Comparison of ENCODE assay signal across 30 mouse cellular contexts in genomic region chr13:68588352-68588751, GRCm38 (mm10). TPM values are rescaled to one million over a fixed set of nuclear protein-coding genes. Genes with fewer than 3 reads are reported as not detected.
DNase-seq lines count a peak whose midpoint lies in the region; ATAC-seq lines count a peak whose summit lies in the region.
"Had no signal": no experiment of that assay in that cellular context is flagged by ENCODE, and none has a peak within 500 bp of the region (broad histone marks: within the 10 kb centered on the region; RNA-seq: fewer than 3 reads in every experiment).

No protein-coding gene starts in this region.

- no peak overlapping the region for H3K9ac ChIP-seq in liver, embryonic 13.5 days
- H3K9ac ChIP-seq in liver, embryonic 12.5 days, result no peak overlapping the region
- H3K9ac ChIP-seq in intestine, embryonic 15.5 days, result no peak overlapping the region
- H3K9ac ChIP-seq: embryonic facial prominence, embryonic 12.5 days; embryonic facial prominence, embryonic 15.5 days; heart, embryonic 13.5 days; hindbrain, embryonic 12.5 days; hindbrain, embryonic 15.5 days had no signal

- no peaks in the 10 kb centered on the region for H3K27me3 ChIP-seq in liver, embryonic 13.5 days
- H3K27me3 ChIP-seq in liver, embryonic 12.5 days (replicated peaks), result no peaks in the 10 kb centered on the region
- no peaks in the 10 kb centered on the region for H3K27me3 ChIP-seq in intestine, embryonic 15.5 days (replicated peaks)
- H3K27me3 ChIP-seq: CH12.LX; embryonic facial prominence, embryonic 12.5 days; embryonic facial prominence, embryonic 15.5 days; heart, embryonic 13.5 days; hindbrain, embryonic 12.5 days; hindbrain, embryonic 15.5 days; Patski had no signal

- no peak overlapping the region for H3K4me3 ChIP-seq in liver, embryonic 13.5 days (replicated peaks)
- H3K4me3 ChIP-seq in liver, embryonic 12.5 days, result no peak overlapping the region
- no peak overlapping the region for H3K4me3 ChIP-seq in intestine, embryonic 15.5 days (replicated peaks)
- H3K4me3 ChIP-seq: embryonic facial prominence, embryonic 12.5 days; embryonic facial prominence, embryonic 15.5 days; heart, adult 2 months; heart, embryonic 10.5 days; heart, embryonic 13.5 days; hindbrain, embryonic 12.5 days; hindbrain, embryonic 15.5 days had no signal

- no peaks in the 10 kb centered on the region for H3K9me3 ChIP-seq in liver, embryonic 13.5 days (replicated peaks)
- no peaks in the 10 kb centered on the region for H3K9me3 ChIP-seq in liver, embryonic 12.5 days (replicated peaks)
- H3K9me3 ChIP-seq in intestine, embryonic 15.5 days, result no peaks in the 10 kb centered on the region
- H3K9me3 ChIP-seq: embryonic facial prominence, embryonic 12.5 days; embryonic facial prominence, embryonic 15.5 days; G1E; heart, embryonic 10.5 days; heart, embryonic 13.5 days; hindbrain, embryonic 12.5 days; hindbrain, embryonic 15.5 days had no signal

- no peak overlapping the region for H3K27ac ChIP-seq in liver, embryonic 13.5 days
- no peak overlapping the region for H3K27ac ChIP-seq in liver, embryonic 12.5 days
- no peak overlapping the region for H3K27ac ChIP-seq in intestine, embryonic 15.5 days
- H3K27ac ChIP-seq: embryonic facial prominence, embryonic 12.5 days; embryonic facial prominence, embryonic 15.5 days; heart, adult 2 months; heart, embryonic 10.5 days; heart, embryonic 13.5 days; hindbrain, embryonic 12.5 days; hindbrain, embryonic 15.5 days had no signal

- peaks cover 94% of the 10 kb centered on the region for H3K36me3 ChIP-seq in liver, embryonic 13.5 days
- H3K36me3 ChIP-seq in liver, embryonic 12.5 days, result peaks cover 98% of the 10 kb centered on the region
- peaks cover 46% of the 10 kb centered on the region for H3K36me3 ChIP-seq in intestine, embryonic 15.5 days

- ATAC-seq in liver, embryonic 13.5 days (ENCODE audit: low read depth), result 0 out of 2 replicates have a peak, but pooled peaks have one; percentile 10
- ATAC-seq in liver, embryonic 12.5 days, result no peak
- ATAC-seq in activated CD4-positive, CD25-positive, alpha-beta regulatory T cell, adult 4 months, result peak; percentile 80
- no peak for ATAC-seq in intestine, embryonic 15.5 days
- ATAC-seq: forebrain, embryonic 14.5 days; intestine, postnatal 0 days; Patski had no signal

- H3K4me1 ChIP-seq in liver, embryonic 13.5 days (replicated peaks), result peaks cover 3% of the 10 kb centered on the region; the same call in 1 of the 2 replicates
- H3K4me1 ChIP-seq in liver, embryonic 12.5 days, result peaks cover 3% of the 10 kb centered on the region
- 0 out of 2 replicates have a peak, but pooled peaks cover 6% of the 10 kb centered on the region for H3K4me1 ChIP-seq in intestine, embryonic 15.5 days (replicated peaks)
- H3K4me1 ChIP-seq: embryonic facial prominence, embryonic 12.5 days; embryonic facial prominence, embryonic 15.5 days; heart, embryonic 10.5 days; hindbrain, embryonic 12.5 days had no signal

- no peak for DNase-seq in liver, embryonic 13.5 days
- peak; percentile 27 for DNase-seq in induced T-regulatory cell, adult 2 months (ENCODE audit: low read depth)
- DNase-seq in left cerebral cortex, adult 11 months (ENCODE audit: low spot score), result no peak
- DNase-seq in gastrocnemius, postnatal 4 days (ENCODE audit: low spot score in 2 of 2), result no peak
- DNase-seq in yolk sac, embryonic 10.5 days (ENCODE audit: low spot score), result no peak
- DNase-seq: adrenal gland, adult 2 months; adrenal gland, postnatal 14 days; B cell, adult 2 months; cerebellum, adult 18-20 months; cerebellum, adult 9-10 months; cerebellum, postnatal 14 days; gastrocnemius, postnatal 25 days; heart, adult 2 months; heart, postnatal 14 days; heart, postnatal 4 days had no signal

- H3K4me2 ChIP-seq in liver, embryonic 13.5 days, result no peak overlapping the region
- no peak overlapping the region for H3K4me2 ChIP-seq in liver, embryonic 12.5 days
- no peak overlapping the region for H3K4me2 ChIP-seq in intestine, embryonic 15.5 days (replicated peaks)
- H3K4me2 ChIP-seq: embryonic facial prominence, embryonic 12.5 days; embryonic facial prominence, embryonic 15.5 days; heart, embryonic 13.5 days; hindbrain, embryonic 12.5 days; hindbrain, embryonic 15.5 days had no signal

RNA-seq across cellular contexts. Expression of gene Fastkd3, which starts 6.3 kb away (rescaled TPM):
- 16.4 and 16.7 TPM in 2 replicates for polyA plus RNA-seq in liver, embryonic 13.5 days (2015; fragmentation: Nextera tagmentation; extraction: Ambion mirVana)
- 22.6 and 22.7 TPM in 2 replicates for polyA plus RNA-seq in liver, embryonic 12.5 days (2016; fragmentation: Nextera tagmentation; extraction: Ambion mirVana)
- 10 to 100 TPM; 29.7 to 33.1 TPM for polyA plus RNA-seq in activated CD4-positive, CD25-positive, alpha-beta regulatory T cell, adult 4 months (2017; shearing (Covaris generic))
- 32.9 and 37.5 TPM in 2 replicates for polyA plus RNA-seq in intestine, embryonic 15.5 days (2015; fragmentation: Nextera tagmentation; extraction: Ambion mirVana)
- total RNA-seq in gastrocnemius, postnatal 4 days (2021), result 10 to 100 TPM in 1 of 2 experiments, 1 to 10 TPM in 1; 9.4 to 11.2 TPM

RNA-seq across cellular contexts. Expression of gene Mtrr, which starts 6.4 kb away (rescaled TPM):
- polyA plus RNA-seq in liver, embryonic 13.5 days (2015; fragmentation: Nextera tagmentation; extraction: Ambion mirVana), result 14.3 and 16.3 TPM in 2 replicates
- 23.9 and 24.2 TPM in 2 replicates for polyA plus RNA-seq in liver, embryonic 12.5 days (2016; fragmentation: Nextera tagmentation; extraction: Ambion mirVana)
- 10 to 100 TPM; 15.7 to 19.3 TPM for polyA plus RNA-seq in activated CD4-positive, CD25-positive, alpha-beta regulatory T cell, adult 4 months (2017; shearing (Covaris generic))
- polyA plus RNA-seq in intestine, embryonic 15.5 days (2015; fragmentation: Nextera tagmentation; extraction: Ambion mirVana), result 15.9 and 16.5 TPM in 2 replicates
- total RNA-seq in gastrocnemius, postnatal 4 days (2021), result 10 to 100 TPM; 18.4 to 21.2 TPM

RNA-seq across cellular contexts. Expression of gene 1700001L19Rik, which starts 8.9 kb away (rescaled TPM):
- not detected in 2 replicates for polyA plus RNA-seq in liver, embryonic 13.5 days (2015; fragmentation: Nextera tagmentation; extraction: Ambion mirVana)
- polyA plus RNA-seq in liver, embryonic 12.5 days (2016; fragmentation: Nextera tagmentation; extraction: Ambion mirVana), result not detected in 2 replicates
- not detected for polyA plus RNA-seq in activated CD4-positive, CD25-positive, alpha-beta regulatory T cell, adult 4 months (2017; shearing (Covaris generic))
- polyA plus RNA-seq in intestine, embryonic 15.5 days (2015; fragmentation: Nextera tagmentation; extraction: Ambion mirVana), result 0.35 TPM in 1 of 2 replicates, not detected in the other
- total RNA-seq in gastrocnemius, postnatal 4 days (2021), result not detected
- total RNA-seq: CH12.LX; G1E; gastrocnemius, postnatal 25 days; granulocyte monocyte progenitor cell, adult 5-6 weeks; heart, adult 2 months; heart, postnatal 14 days; heart, postnatal 4 days had no signal
- polyA plus RNA-seq: G1E, Patski had no signal

Comparison
In these comparisons a context has a peak if more than half of its experiments do, and no peak if none do; other contexts are left out.
1. ATAC-seq: peak in liver, embryonic 13.5 days (single experiment) and activated CD4-positive, CD25-positive, alpha-beta regulatory T cell, adult 4 months (single experiment); none in liver, embryonic 12.5 days (single experiment) and intestine, embryonic 15.5 days (single experiment).